Mouse (Mus musculus) liver, adult (tissue): Measurements from ENCODE around the gene Dgcr8.

Experiments
- GATA4 ChIP-seq: IDR thresholded peaks from 2 replicates; pipeline ENCODE4 v1.6.1; 2014; ENCODE audit warnings: mild to moderate bottlenecking, low read length; ENCODE audit not compliant: insufficient replicate concordance

Gene Dgcr8

DNA sequence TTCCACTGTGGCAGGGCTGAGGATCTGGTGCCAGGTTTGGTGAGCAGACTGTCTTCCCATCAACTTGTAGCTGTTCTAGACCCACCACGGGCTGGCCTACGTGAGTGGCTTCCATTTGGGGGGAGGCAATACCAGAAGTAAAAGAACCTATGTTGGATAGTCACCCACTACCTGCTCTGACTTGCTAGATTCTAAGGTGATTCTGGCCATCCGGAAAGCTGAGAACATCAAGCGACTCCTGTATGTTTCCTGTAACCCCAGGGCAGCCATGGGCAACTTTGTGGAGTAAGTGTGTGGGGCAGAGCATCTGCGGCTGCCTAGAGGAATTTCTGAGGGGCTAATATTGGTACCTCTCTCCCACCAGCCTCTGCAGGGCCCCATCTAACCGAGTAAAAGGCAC is 36.3 kb downstream of the Dgcr8 start:
- no peak for TF ChIP-seq GATA4

DNA sequence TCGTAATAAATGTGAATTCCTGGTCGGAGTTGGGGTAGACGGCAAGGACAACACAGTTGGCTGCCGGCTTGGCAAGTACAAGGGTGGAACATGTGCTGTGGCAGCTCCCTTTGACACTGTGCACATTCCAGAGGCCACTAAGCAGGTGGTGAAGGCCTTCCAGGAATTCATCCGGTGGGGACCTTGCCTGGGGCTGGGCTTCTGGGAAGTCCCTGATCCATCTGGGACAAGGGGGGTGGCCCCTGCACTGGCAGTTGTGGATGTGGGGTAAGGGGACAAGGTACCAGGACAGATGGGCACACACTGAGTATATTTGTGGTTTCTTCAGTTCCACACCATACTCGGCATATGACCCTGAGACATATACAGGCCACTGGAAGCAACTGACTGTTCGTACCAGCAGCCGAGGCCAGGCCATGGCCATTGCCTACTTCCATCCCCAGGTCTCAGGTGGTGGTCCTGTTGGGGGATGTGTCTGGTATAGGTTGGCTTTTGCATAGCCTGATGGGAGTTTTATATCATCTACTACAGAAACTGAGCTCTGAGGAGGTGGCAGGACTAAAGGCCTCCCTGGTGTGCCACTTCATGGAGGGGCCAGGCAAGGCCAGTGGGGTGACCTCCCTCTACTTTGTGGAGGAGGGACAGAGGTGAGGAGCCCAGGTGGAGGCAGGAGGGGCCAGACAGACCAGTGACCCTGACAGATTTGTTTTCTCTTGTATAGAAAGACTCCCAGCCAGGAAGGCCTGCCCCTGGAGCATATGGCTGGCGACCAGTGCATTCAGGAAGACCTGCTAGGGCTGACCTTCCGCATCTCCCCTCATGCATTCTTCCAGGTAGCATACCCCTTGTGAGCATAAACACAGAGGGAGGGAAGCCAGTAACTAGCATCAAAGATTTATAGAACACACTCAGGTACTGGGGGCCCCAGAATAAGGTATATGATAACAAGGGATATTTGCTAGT is 37.9 kb downstream of the Dgcr8 start:
- TF ChIP-seq GATA4, result no peak

DNA sequence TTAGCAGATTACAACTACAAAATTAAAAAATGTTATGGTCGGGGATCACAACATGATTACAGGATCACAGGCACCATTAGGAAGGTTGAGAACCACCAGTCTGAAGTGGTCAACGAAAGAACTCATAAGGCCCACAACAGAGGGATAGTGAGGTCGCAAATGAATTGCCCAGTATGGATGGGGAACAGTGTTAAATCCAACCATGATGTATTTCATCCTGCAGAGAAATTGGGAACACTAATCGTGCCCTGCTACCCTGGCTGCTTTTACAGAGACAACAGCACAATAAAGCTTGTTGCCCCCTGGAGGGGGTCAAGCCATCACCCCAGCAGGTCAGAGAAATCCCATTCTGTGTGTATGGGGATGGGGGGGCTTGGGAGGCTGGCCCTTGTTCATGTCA is 38.8 kb downstream of the Dgcr8 start:
- TF ChIP-seq GATA4, result no peak

DNA sequence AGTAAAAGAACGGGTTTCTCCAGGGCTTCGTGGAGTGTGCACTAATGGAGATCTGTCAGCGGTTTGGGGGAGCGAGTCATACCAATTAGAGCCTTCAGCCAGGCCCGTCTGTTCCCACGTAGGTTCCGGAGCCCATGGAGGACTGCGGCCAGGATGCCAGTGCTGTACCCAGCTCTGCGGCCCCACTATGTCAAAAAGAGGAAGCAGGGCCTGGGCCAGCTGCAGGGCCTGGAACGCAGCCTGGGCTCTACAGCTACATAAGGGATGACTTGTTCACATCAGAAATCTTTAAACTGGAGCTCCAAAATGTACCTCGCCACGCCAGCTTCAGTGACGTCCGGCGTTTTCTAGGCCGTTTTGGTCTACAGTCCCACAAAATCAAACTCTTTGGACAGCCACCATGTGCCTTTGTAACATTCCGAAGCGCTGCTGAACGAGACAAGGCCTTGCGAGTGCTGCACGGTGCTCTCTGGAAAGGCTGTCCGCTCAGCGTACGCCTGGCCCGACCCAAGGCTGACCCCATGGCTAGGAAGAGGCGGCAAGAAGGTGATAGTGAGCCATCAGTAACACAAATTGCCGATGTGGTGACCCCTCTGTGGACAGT is 39.6 kb downstream of the Dgcr8 start:
- no peak for TF ChIP-seq GATA4

DNA sequence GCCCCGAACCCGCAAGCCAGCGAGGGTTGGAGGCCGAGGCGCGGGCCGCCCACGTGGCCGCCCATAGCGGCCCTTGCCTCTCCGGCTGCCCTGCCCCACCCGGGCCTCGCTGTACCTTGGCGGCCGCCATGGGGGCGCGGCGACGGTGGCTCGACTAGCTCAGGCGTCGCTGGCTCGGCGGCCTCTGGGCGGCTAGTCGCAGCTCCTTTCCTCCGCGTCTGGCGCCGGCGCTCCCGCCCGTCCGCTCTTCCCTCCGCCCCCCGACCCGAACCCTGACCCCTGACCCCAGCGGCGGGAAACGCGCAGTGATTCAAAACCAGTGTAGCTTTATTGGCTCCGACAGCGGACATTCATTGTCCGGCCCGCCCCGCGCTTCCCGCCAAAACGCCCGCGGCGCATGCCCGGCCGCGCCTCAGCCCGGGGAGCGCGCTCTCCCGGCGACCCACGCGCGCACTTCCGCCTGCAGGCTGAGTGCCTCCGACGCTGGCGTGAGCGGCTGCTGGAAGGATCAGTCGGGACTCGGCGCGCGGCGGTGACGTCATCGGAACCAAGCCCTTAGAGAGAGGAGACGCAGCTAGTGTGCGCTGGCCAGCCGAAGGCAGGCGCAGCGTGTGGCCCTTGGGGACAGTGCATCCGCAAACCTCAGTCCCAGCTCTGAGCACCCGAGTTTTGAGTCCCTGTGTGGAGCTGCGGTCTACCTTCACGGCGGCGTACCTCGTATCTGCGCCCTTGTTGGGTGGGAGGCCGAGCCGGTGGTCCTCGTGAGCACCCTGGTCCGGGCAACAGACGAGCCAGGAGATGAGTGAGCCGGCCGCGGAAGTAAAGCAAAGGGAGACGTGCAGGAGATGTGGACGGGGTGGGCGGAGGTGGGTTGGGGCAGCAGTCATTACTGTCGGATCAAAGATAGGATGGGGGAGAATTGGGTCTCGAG is 40.3 kb downstream of the Dgcr8 start, which contains the start of the genes Trmt2a and Ranbp1:
TSS of gene Trmt2a (plus strand) at position 247 of the 931 bp plus-strand sequence.
TSS of gene Ranbp1 (minus strand) at position 300 of the 931 bp plus-strand sequence.
- TF ChIP-seq GATA4, result peak; percentile 49; the same call in 1 of the 2 replicates

DNA sequence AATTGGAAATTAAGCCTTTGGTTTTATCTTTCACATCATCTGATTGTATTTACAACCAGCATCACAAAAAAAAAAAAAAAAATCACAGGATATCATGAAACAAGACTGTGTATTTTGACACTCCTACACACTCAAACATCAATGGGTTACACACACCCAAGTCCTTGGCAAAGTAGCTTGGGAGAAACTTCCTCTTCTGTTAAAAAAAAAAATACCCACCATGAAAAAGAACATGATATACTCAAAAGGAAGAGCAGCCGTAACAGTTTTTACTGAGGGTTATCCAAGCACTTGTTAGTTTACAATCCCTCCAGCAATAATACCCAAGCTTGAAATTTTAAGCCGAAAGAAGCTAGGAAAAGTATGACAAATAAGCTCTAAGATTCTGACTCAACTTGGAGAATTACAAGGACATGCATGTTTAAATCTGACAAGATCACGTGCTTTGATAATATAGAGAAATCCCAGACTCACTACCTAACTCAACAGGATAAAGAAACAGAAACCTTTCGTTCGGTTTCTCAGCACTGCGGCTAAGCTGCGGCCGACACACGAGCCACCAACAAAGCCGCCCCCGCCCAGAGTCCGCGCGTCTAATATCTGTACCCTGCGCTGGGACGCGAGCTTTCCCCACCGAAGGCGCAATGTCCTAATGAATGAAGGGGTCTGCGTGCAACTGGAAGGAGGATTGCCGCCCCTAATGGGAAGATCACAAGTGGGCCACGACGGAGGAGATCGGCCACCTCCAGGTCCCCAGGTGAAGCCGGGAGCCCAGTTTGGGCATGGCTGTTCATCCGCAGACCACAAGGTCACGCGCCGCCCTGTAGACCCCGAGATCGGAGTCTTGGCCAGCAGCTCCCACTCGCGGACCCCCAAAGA is 41.3 kb downstream of the Dgcr8 start:
- no peak for TF ChIP-seq GATA4

DNA sequence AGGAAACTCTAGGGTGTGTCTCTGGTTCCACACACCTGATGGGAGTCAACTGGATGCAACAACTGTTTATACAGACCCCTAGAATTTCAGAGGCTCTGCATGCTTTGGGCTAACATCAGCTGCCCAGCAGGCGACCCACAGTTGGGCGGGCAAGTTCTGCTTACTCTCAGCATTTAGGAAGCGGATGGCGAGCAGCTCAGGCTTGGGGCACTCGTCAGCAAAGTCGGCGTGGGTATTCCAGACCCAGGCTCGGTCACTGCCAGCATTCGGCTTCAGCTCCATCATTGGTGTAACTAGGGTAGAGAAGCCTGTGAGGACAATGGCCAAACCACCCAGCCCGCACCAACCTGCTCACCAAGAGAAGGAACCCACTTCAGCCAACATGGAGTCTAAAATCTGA is 47.5 kb downstream of the Dgcr8 start:
- no peak for TF ChIP-seq GATA4

DNA sequence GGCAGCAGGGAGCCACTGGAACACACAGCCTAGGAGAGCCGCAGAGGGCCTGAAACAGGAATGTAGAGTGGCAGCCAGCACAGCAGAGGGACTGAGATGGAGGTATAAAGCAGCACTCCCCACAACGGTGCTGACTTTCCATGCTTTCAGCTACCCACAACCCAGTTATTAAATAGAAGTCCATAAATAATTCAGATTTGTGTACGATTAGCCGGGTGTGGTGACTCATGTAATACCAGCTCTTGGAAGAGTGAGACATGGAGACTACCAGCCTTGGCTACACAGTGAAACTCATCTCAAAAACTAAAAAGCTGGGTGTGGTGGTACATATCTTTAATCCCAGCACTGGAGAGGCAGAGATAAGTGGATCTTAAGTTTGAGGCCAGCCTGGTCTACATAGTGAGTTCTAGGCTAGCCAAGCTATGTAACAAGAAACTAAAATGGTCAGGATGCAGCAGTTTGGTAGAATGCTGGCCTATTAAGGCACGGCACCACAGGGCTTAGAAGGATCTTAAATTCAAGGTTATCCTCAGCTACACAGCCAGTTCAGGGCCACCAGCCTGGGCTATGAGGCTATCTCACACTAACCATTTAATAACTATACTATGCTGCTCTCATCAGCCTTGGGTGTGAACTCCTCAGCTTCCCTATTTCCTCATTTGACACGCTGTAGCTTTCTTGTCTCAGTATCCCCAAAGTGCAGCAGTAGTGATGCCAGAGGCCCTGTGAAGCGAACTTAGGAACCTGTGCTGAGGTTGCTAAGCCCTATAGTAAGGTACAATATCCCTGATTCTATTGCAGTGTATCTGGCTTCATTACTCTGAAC is 52.2 kb downstream of the Dgcr8 start:
- TF ChIP-seq GATA4, result no peak

DNA sequence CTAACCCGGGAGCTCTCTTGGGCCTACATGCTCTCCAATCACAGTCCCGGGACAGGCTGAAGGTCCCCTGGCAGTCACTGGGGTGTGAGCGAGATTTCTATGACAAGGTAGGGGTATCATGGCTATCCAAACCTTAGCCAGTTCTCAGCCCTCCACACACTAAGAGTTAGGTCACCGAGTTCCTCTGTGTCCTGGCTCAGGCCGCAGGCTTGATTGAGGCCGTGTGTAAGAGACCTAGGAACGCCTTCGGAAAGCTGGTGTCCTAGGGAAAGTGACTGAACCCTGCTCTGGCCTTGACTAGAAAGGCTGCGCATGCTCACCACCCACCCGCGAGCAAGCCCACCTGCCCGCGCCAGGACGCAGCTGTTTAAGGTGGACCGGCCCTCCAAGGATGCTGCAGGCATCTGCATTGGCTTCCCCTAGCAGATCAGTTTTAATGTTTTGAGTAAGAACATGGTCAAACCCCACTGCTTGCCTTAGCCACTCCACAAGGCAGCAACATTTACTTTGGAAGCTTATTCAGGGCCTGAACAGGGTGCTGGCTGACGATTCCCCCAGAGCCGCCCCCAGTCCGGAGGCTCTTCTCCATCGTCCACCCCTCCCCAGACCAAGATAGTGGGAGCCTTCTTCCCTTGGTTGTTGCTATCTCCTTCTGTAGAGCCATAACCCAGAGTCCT is 53.5 kb downstream of the Dgcr8 start:
- no peak for TF ChIP-seq GATA4

DNA sequence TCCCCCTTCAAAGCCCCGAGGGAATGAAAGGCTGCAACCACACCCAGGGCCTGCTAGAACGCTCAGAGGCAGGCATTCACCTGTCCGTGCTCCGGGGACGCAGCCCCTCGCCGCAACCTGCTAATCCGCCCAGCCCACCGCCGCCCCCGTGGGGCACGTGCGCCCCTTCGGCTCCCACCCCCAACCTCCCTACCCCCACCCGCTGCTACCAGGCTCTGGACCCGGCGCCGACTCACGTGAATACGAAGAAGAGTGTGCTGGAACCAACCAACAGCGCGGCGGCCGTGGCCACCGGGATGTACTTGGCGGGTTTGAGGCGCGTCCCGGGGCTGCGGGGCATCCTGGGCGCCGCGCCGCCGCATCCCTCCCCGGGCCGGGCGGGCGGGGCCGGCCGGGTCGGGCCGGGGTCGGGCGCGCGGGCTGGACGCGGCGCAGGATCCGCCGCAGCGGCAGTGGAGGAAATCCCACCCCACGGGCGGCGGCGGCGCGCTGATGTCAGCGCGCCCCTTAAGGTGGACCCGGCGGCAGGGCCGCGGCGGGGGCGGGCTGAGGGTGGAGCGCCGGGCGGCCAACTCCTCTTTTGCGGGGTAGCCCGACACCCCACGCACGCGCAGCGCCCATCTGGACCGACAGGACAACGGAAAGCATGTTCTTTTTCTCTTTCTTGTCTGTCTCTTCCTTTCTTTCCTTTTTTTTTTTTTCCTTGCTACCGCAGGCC is 54.2 kb downstream of the Dgcr8 start, which contains the start of gene Zdhhc8:
TSS of gene Zdhhc8 (minus strand) at position 466 of the 718 bp plus-strand sequence.
- no peak for TF ChIP-seq GATA4

DNA sequence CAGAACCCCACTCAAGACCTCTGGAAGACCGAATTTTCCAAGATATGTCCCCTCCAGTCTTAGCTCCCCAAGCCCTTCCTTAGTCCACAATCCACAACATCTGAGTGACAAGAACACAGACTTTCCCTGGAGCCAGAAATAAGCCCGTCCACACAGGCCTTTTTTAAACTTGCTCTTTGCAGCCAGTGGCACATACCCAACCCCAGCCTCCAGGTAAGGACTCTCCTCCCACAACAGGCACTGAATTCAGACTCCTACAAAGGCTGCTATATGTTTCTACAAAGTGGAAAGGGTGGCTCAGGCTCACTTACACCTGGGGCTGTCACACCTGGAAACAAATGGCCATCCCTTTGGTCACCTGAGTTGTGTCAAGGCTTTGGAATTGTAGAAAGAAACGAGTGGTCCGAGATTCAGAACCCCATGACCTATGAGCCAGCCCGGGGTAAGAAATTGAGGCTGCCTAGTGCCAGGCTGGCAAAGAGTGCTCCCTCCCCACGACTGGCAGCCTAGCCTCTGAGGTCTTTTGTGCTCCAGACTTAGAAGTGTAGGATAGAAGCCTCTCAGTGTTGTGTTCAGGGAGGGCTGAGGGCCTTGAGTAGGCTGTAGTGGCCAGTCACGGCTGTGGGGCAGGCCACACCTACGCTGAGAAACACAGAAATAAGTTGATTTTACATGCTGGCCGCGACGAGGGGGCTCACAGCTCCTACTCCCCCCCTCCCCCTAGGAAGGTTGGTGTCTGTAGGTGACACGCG is 55.0 kb downstream of the Dgcr8 start:
- no peak for TF ChIP-seq GATA4
